Mouse (Mus musculus) heart, postnatal 0 days (tissue): ENCODE measurements around the gene Gdf10.

ENCODE experiments used
- CTCF ChIP-seq: IDR thresholded peaks from 2 replicates; pipeline ENCODE4 v1.5.1; 2016; ENCODE audit warnings: antibody characterized with exemption, control low read depth, low read depth
- EP300 ChIP-seq: IDR thresholded peaks from 2 replicates; pipeline ENCODE4 v1.6.1; 2016; ENCODE audit warnings: antibody characterized with exemption, low read depth

DNA sequence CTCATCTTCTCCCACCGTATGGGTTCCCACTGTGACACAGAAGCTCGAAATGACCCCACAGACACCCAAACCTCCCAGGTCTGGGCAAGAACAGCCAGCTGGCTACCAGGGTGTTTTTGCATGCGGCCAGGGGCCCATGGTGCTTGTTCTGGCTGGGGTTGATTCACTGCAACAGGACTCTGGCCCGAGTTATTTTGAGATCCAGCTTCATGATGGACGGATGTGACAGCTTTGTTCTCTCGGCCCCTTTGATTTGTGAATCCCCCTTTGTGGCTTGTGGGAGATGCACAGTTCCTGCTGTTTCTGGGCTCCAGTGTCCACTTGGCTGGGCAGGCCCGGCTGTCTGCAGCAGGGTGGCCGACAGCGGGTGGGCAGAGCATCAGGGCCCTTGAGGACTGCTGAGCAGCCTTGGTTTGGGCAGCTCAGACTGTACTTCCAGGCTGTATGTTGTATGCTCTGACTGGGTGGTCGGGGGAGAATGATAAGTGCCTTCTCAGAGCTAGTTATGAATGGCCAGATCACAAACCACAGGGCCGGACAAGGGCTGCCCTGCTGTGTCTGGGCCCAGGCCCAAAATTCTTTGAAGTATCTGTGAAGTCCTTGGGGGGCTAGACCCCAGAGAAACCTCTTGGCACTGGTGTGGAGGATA, 34.9 kb upstream of the Gdf10 start:
- no peak for TF ChIP-seq CTCF
- TF ChIP-seq EP300 = no peak
